Mouse (Mus musculus) heart, adult 2 months (tissue): Measurements from ENCODE around the gene Kcnq1.

Experiments used
- CTCF ChIP-seq: fragments of 200-600 bp; IDR thresholded peaks from 2 replicates; pipeline ENCODE4 v1.8.1; 2022; ENCODE audit warnings: antibody characterized with exemption, mild to moderate bottlenecking, moderate library complexity
- POLR2A ChIP-seq: fragments of 200-500 bp; IDR thresholded peaks from 2 replicates; pipeline ENCODE4 v1.6.1; 2011; ENCODE audit warnings: mild to moderate bottlenecking, low read depth, low read length, control low read depth; ENCODE audit not compliant: insufficient read depth

DNA sequence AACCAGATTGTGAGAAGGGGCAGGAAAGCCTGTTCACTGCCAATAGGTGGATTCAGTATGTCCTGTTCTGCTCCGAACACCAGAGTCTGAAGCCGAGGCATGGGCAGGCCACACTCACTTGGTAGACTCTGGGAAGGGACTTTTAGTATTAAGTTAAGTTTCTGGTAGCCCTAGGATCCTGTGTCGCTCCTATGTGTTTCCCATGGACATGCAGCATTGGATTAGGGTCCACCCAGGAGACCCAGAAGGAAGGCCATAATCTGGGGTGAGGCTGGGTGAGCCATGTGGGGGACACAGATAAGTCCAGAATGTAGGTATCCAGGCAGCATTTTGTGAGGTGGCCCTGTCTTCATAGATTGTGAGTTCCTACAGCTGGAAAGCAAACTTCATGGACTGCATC is 81.0 kb downstream of the Kcnq1 start:
- no peak for TF ChIP-seq CTCF
- no peak for TF ChIP-seq POLR2A
